In genomic region chr6:29649494-29650169, GRCm38 (mm10) we compare ENCODE assay signal across 9 mouse cellular contexts. TPM values are rescaled to one million over a fixed set of nuclear protein-coding genes. Genes with fewer than 3 reads are reported as not detected.
DNase-seq lines count a peak whose midpoint lies in the region; ATAC-seq and TF ChIP-seq lines count a peak whose summit lies in the region.
"Had no signal": no experiment of that assay in that cellular context is flagged by ENCODE, and none has a peak within 500 bp of the region (broad histone marks: within the 10 kb centered on the region; RNA-seq: fewer than 3 reads in every experiment).

No protein-coding gene starts in this region.

- DNase-seq in midbrain, embryonic 11.5 days (ENCODE audit: low spot score, missing footprints): peak; percentile 97
- peak; percentile 75 to 86 for DNase-seq in cerebellum, postnatal 4 days (ENCODE audit: low spot score in 2 of 2)
- DNase-seq in gastrocnemius, adult 8-10 months (ENCODE audit: low spot score in 2 of 2): peak; percentile 77
- peak; percentile 95 for DNase-seq in kidney, adult 2 months
- DNase-seq in limb, embryonic 10.5 days (ENCODE audit: low spot score): peak; percentile 90
- DNase-seq in neural tube, embryonic 10.5 days (ENCODE audit: extremely low spot score, low spot score): peak; percentile 91
- DNase-seq in telencephalon, adult 2 months (ENCODE audit: low read depth, low spot score): peak; percentile 46

- H3K36me3 ChIP-seq in midbrain, embryonic 11.5 days (ENCODE audit: control insufficient read depth, insufficient read depth, low read length): no peaks in the 10 kb centered on the region
- no peaks in the 10 kb centered on the region for H3K36me3 ChIP-seq in midbrain, embryonic 15.5 days (replicated peaks)
- H3K36me3 ChIP-seq in kidney, adult 2 months (ENCODE audit: control insufficient read depth, insufficient read depth, low read length): no peaks in the 10 kb centered on the region
- no peaks in the 10 kb centered on the region for H3K36me3 ChIP-seq in limb, embryonic 10.5 days
- H3K36me3 ChIP-seq: embryonic facial prominence, embryonic 13.5 days had no signal

- no peaks in the 10 kb centered on the region for H3K4me1 ChIP-seq in midbrain, embryonic 11.5 days (ENCODE audit: control insufficient read depth, insufficient read depth, low read length)
- no peaks in the 10 kb centered on the region for H3K4me1 ChIP-seq in midbrain, embryonic 15.5 days
- peaks cover 3% of the 10 kb centered on the region; the same call in 1 of the 2 replicates for H3K4me1 ChIP-seq in kidney, adult 2 months (ENCODE audit: control insufficient read depth, insufficient read depth, low read length)
- H3K4me1 ChIP-seq in limb, embryonic 10.5 days: peaks cover 4% of the 10 kb centered on the region

- H3K4me2 ChIP-seq in midbrain, embryonic 11.5 days: no peak overlapping the region
- H3K4me2 ChIP-seq in midbrain, embryonic 15.5 days: no peak overlapping the region
- H3K4me2 ChIP-seq: embryonic facial prominence, embryonic 13.5 days had no signal

- ATAC-seq in midbrain, embryonic 11.5 days (ENCODE audit: low FRiP score): peak; percentile 42; the same call in 1 of the 2 replicates
- no peak for ATAC-seq in midbrain, embryonic 15.5 days (replicated peaks)

- H3K4me3 ChIP-seq in midbrain, embryonic 11.5 days (ENCODE audit: low read depth, low read length): no peak overlapping the region
- H3K4me3 ChIP-seq in midbrain, embryonic 15.5 days: no peak overlapping the region
- no peak overlapping the region for H3K4me3 ChIP-seq in kidney, adult 2 months (ENCODE audit: insufficient read depth, low read depth, low read length)
- H3K4me3 ChIP-seq in limb, embryonic 10.5 days: no peak overlapping the region
- H3K4me3 ChIP-seq: embryonic facial prominence, embryonic 13.5 days had no signal

- peak overlapping the region; percentile 16; the same call in 1 of the 2 replicates for H3K9ac ChIP-seq in midbrain, embryonic 11.5 days (ENCODE audit: low read length)
- no peak overlapping the region for H3K9ac ChIP-seq in midbrain, embryonic 15.5 days
- H3K9ac ChIP-seq: embryonic facial prominence, embryonic 13.5 days had no signal

- H3K27me3 ChIP-seq in midbrain, embryonic 11.5 days (ENCODE audit: control insufficient read depth, insufficient read depth, low read length): no peaks in the 10 kb centered on the region
- no peaks in the 10 kb centered on the region for H3K27me3 ChIP-seq in midbrain, embryonic 15.5 days (replicated peaks)
- no peaks in the 10 kb centered on the region for H3K27me3 ChIP-seq in kidney, adult 2 months (replicated peaks; ENCODE audit: control insufficient read depth, insufficient read depth, low read length)
- H3K27me3 ChIP-seq in limb, embryonic 10.5 days (ENCODE audit: low read depth, poor library complexity, severe bottlenecking): no peaks in the 10 kb centered on the region
- H3K27me3 ChIP-seq: embryonic facial prominence, embryonic 13.5 days had no signal

- H3K9me3 ChIP-seq in midbrain, embryonic 11.5 days (ENCODE audit: control insufficient read depth, low read length): no peaks in the 10 kb centered on the region
- no peaks in the 10 kb centered on the region for H3K9me3 ChIP-seq in midbrain, embryonic 15.5 days
- no peaks in the 10 kb centered on the region for H3K9me3 ChIP-seq in limb, embryonic 10.5 days (replicated peaks)
- H3K9me3 ChIP-seq: embryonic facial prominence, embryonic 13.5 days had no signal

- TF ChIP-seq POLR2A in kidney, adult 2 months (IDR thresholded peaks at IDR 0.05; ENCODE audit: low read depth, low read length): no peak

- TF ChIP-seq CTCF in kidney, adult 2 months (conservative IDR thresholded peaks at IDR 0.05; ENCODE audit: insufficient read depth, insufficient read length, low read depth, low read length): peak; percentile 99

- no peak overlapping the region for H3K27ac ChIP-seq in midbrain, embryonic 11.5 days (ENCODE audit: low read depth, low read length)
- no peak overlapping the region for H3K27ac ChIP-seq in midbrain, embryonic 15.5 days
- H3K27ac ChIP-seq in kidney, adult 2 months (ENCODE audit: insufficient read depth, low read depth, low read length): no peak overlapping the region
- no peak overlapping the region for H3K27ac ChIP-seq in limb, embryonic 10.5 days
- H3K27ac ChIP-seq: embryonic facial prominence, embryonic 13.5 days had no signal

- WGBS in midbrain, embryonic 11.5 days: 34% methylated on average over 14 of the region's 14 CpGs
- 29% methylated on average over 14 of the region's 14 CpGs for WGBS in midbrain, embryonic 15.5 days
- 32% methylated on average over 14 of the region's 14 CpGs for WGBS in kidney, adult 2 months
- 32% methylated on average over 14 of the region's 14 CpGs for WGBS in limb, embryonic 10.5 days

RNA-seq across cellular contexts. Expression of gene Tnpo3, which starts 39.9 kb away (rescaled TPM):
- polyA plus RNA-seq in midbrain, embryonic 11.5 days (2014; fragmentation: Nextera tagmentation; extraction: Ambion mirVana): 120 and 127 TPM in 2 replicates
- polyA plus RNA-seq in midbrain, embryonic 15.5 days (2015; fragmentation: Nextera tagmentation; extraction: Ambion mirVana): 87.5 and 93.2 TPM in 2 replicates
- 10 to 100 TPM; 32.7 to 36.9 (median 35.4) TPM for total RNA-seq in gastrocnemius, adult 8-10 months (2022)
- 50.0 and 56.8 TPM in 2 replicates for polyA plus RNA-seq in kidney, adult 2 months (2012; rRNA removed)
- polyA plus RNA-seq in limb, embryonic 10.5 days (2016; fragmentation: Nextera tagmentation; extraction: Ambion mirVana): 115 and 128 TPM in 2 replicates

RNA-seq across cellular contexts. Expression of gene Tspan33, which starts 44.4 kb away (rescaled TPM):
- 4.9 and 6.8 TPM in 2 replicates for polyA plus RNA-seq in midbrain, embryonic 11.5 days (2014; fragmentation: Nextera tagmentation; extraction: Ambion mirVana)
- 6.5 and 8.3 TPM in 2 replicates for polyA plus RNA-seq in midbrain, embryonic 15.5 days (2015; fragmentation: Nextera tagmentation; extraction: Ambion mirVana)
- total RNA-seq in gastrocnemius, adult 8-10 months (2022): 1 to 10 TPM; 1.7 to 2.7 (median 2.5) TPM
- polyA plus RNA-seq in kidney, adult 2 months (2012; rRNA removed): 34.1 and 39.8 TPM in 2 replicates
- 6.7 and 7.0 TPM in 2 replicates for polyA plus RNA-seq in limb, embryonic 10.5 days (2016; fragmentation: Nextera tagmentation; extraction: Ambion mirVana)

Comparison
In these comparisons a context has a peak if more than half of its experiments do, and no peak if none do; other contexts are left out.
1. DNase-seq: peak in every context shown above with its lines; median percentile 97 in midbrain, embryonic 11.5 days; 95 in kidney, adult 2 months; 91 in neural tube, embryonic 10.5 days; 90 in limb, embryonic 10.5 days; 80 in cerebellum, postnatal 4 days; 77 in gastrocnemius, adult 8-10 months; 46 in telencephalon, adult 2 months.